Mouse (Mus musculus) WW6 (cell line): Measurements from ENCODE around the gene Sgpp2.

ENCODE experiments used
- DNase-seq: peaks from one replicate; pipeline ENCODE4 v3.0.0-alpha.2; 2013; ENCODE audit warnings: low read depth, low spot score

Gene Sgpp2

GRCm38 (mm10) chr1:78310021-78310752 lies at the start of gene Sgpp2:
TSS of gene Sgpp2 (plus strand) at chr1:78310345.
- DNase-seq = no peak

GRCm38 (mm10) chr1:78267519-78267918 lies 42.6 kb upstream of the Sgpp2 start:
- no peak for DNase-seq

GRCm38 (mm10) chr1:78272915-78273314 lies 37.2 kb upstream of the Sgpp2 start:
- DNase-seq = no peak

GRCm38 (mm10) chr1:78279128-78279527 lies 31.0 kb upstream of the Sgpp2 start:
- no peak for DNase-seq

GRCm38 (mm10) chr1:78292397-78292796 lies 17.7 kb upstream of the Sgpp2 start:
- no peak for DNase-seq

GRCm38 (mm10) chr1:78299670-78300225 lies 10.4 kb upstream of the Sgpp2 start:
- no peak for DNase-seq

GRCm38 (mm10) chr1:78308688-78309087 lies 1.5 kb upstream of the Sgpp2 start:
- DNase-seq = no peak

- no peak for DNase-seq
Measured at GRCm38 (mm10) chr1:78309280-78309679, 865 bp upstream of the Sgpp2 start.

GRCm38 (mm10) chr1:78310861-78311341 lies 756 bp downstream of the Sgpp2 start:
- DNase-seq = peak; percentile 26

- DNase-seq = no peak
Measured at GRCm38 (mm10) chr1:78311482-78311881, 1.3 kb downstream of the Sgpp2 start.

GRCm38 (mm10) chr1:78312917-78313316 lies 2.8 kb downstream of the Sgpp2 start:
- DNase-seq = no peak

- DNase-seq = no peak
Measured at GRCm38 (mm10) chr1:78313961-78314360, 3.8 kb downstream of the Sgpp2 start.

GRCm38 (mm10) chr1:78318089-78318760 lies 8.1 kb downstream of the Sgpp2 start:
- DNase-seq = no peak

- DNase-seq = no peak
Measured at GRCm38 (mm10) chr1:78320291-78320690, 10.1 kb downstream of the Sgpp2 start.

- no peak for DNase-seq
Measured at GRCm38 (mm10) chr1:78322098-78322778, 12.1 kb downstream of the Sgpp2 start.

- DNase-seq = no peak
Measured at GRCm38 (mm10) chr1:78322844-78323243, 12.7 kb downstream of the Sgpp2 start.

GRCm38 (mm10) chr1:78324044-78324443 lies 13.9 kb downstream of the Sgpp2 start:
- no peak for DNase-seq

- DNase-seq = no peak
Measured at GRCm38 (mm10) chr1:78325851-78326250, 15.7 kb downstream of the Sgpp2 start.

GRCm38 (mm10) chr1:78328646-78329045 lies 18.5 kb downstream of the Sgpp2 start:
- DNase-seq = no peak

GRCm38 (mm10) chr1:78329861-78330260 lies 19.7 kb downstream of the Sgpp2 start:
- no peak for DNase-seq

- DNase-seq = no peak
Measured at GRCm38 (mm10) chr1:78330620-78331158, 20.5 kb downstream of the Sgpp2 start.

- no peak for DNase-seq
Measured at GRCm38 (mm10) chr1:78337726-78338125, 27.6 kb downstream of the Sgpp2 start.
